Mouse (Mus musculus): Measurements from ENCODE around the gene Stxbp6. TPM values are rescaled to one million over a fixed set of nuclear protein-coding genes. Genes with fewer than 3 reads are reported as not detected.
A peak's percentile ranks its signal among the peaks of the same experiment; 100 is the strongest.

Gene Stxbp6
- polyA plus RNA-seq, 1 experiment from 2014 or later, result 20.4 TPM

- Histone ChIP-seq H3K4me3 (no peak overlapping the region), H3K4me2 (replicated peaks) (no peak overlapping the region), H3K27me3 (no peaks in the 10 kb centered on the region), H3K9ac (no peak overlapping the region), H3K27ac (no peak overlapping the region), H3K4me1 (no peaks in the 10 kb centered on the region), H3K9me3 (no peaks in the 10 kb centered on the region), H3K36me3 (no peaks in the 10 kb centered on the region)
- ATAC-seq (ENCODE audit: low FRiP score, low read depth), result no peak
- 80% methylated on average over 5 of the region's 5 CpGs for WGBS
Measured at GRCm38 (mm10) chr12:44899173-44899870, 175.2 kb downstream of the Stxbp6 start.

GRCm38 (mm10) chr12:44896460-44896859 lies 178.0 kb downstream of the Stxbp6 start:
- Histone ChIP-seq H3K4me2 (replicated peaks) (no peak overlapping the region), H3K27me3 (no peaks in the 10 kb centered on the region), H3K9me3 (no peaks in the 10 kb centered on the region), H3K4me1 (no peaks in the 10 kb centered on the region), H3K36me3 (no peaks in the 10 kb centered on the region), H3K4me3 (no peak overlapping the region), H3K27ac (no peak overlapping the region), H3K9ac (no peak overlapping the region)
- WGBS, result 88% methylated on average over 1 of the region's 1 CpGs
- no peak for ATAC-seq (ENCODE audit: low FRiP score, low read depth)

GRCm38 (mm10) chr12:44889677-44890393 lies 184.7 kb downstream of the Stxbp6 start:
- H3K4me3 ChIP-seq, result no peak overlapping the region
- WGBS, result 78% methylated on average over 6 of the region's 6 CpGs
- no peak overlapping the region for H3K27ac ChIP-seq
- no peaks in the 10 kb centered on the region for H3K4me1 ChIP-seq
- H3K9ac ChIP-seq, result no peak overlapping the region
- H3K27me3 ChIP-seq, result no peaks in the 10 kb centered on the region
- H3K9me3 ChIP-seq, result no peaks in the 10 kb centered on the region
- H3K36me3 ChIP-seq, result no peaks in the 10 kb centered on the region
- no peak for ATAC-seq (ENCODE audit: low FRiP score, low read depth)
- no peak overlapping the region for H3K4me2 ChIP-seq (replicated peaks)

- no peaks in the 10 kb centered on the region for H3K36me3 ChIP-seq
- ATAC-seq (ENCODE audit: low FRiP score, low read depth), result no peak
- H3K27me3 ChIP-seq, result no peaks in the 10 kb centered on the region
- H3K4me2 ChIP-seq (replicated peaks), result no peak overlapping the region
- H3K4me1 ChIP-seq, result no peaks in the 10 kb centered on the region
- no peaks in the 10 kb centered on the region for H3K9me3 ChIP-seq
- H3K4me3 ChIP-seq, result no peak overlapping the region
- H3K9ac ChIP-seq, result no peak overlapping the region
- 74% methylated on average over 3 of the region's 3 CpGs for WGBS
- H3K27ac ChIP-seq, result no peak overlapping the region
Measured at GRCm38 (mm10) chr12:44886826-44887225, 187.7 kb downstream of the Stxbp6 start.

- Histone ChIP-seq H3K4me1 (no peaks in the 10 kb centered on the region), H3K9ac (no peak overlapping the region), H3K36me3 (no peaks in the 10 kb centered on the region), H3K27me3 (no peaks in the 10 kb centered on the region), H3K4me2 (replicated peaks) (no peak overlapping the region), H3K27ac (no peak overlapping the region), H3K9me3 (no peaks in the 10 kb centered on the region), H3K4me3 (no peak overlapping the region)
- WGBS, result 41% methylated on average over 2 of the region's 2 CpGs
- ATAC-seq (ENCODE audit: low FRiP score, low read depth), result no peak
Measured at GRCm38 (mm10) chr12:44872697-44873096, 201.8 kb downstream of the Stxbp6 start.

GRCm38 (mm10) chr12:44865442-44865841 lies 209.1 kb downstream of the Stxbp6 start:
- H3K4me2 ChIP-seq (replicated peaks), result no peak overlapping the region
- no peak for ATAC-seq (ENCODE audit: low FRiP score, low read depth)
- H3K27ac ChIP-seq, result no peak overlapping the region
- 75% methylated on average over 3 of the region's 3 CpGs for WGBS
- H3K4me1 ChIP-seq, result peaks cover 13% of the 10 kb centered on the region
- no peaks in the 10 kb centered on the region for H3K27me3 ChIP-seq
- no peaks in the 10 kb centered on the region for H3K36me3 ChIP-seq
- H3K4me3 ChIP-seq, result no peak overlapping the region
- no peaks in the 10 kb centered on the region for H3K9me3 ChIP-seq
- H3K9ac ChIP-seq, result no peak overlapping the region

GRCm38 (mm10) chr12:44859454-44859853 lies 215.1 kb downstream of the Stxbp6 start:
- H3K9me3 ChIP-seq, result no peaks in the 10 kb centered on the region
- no peaks in the 10 kb centered on the region for H3K27me3 ChIP-seq
- H3K36me3 ChIP-seq, result no peaks in the 10 kb centered on the region
- ATAC-seq (ENCODE audit: low FRiP score, low read depth), result no peak
- no peak overlapping the region for H3K27ac ChIP-seq
- no peak overlapping the region for H3K4me2 ChIP-seq (replicated peaks)
- 68% methylated on average over 5 of the region's 5 CpGs for WGBS
- H3K4me3 ChIP-seq, result no peak overlapping the region
- no peak overlapping the region for H3K9ac ChIP-seq
- peaks cover 6% of the 10 kb centered on the region; the same call in 1 of the 2 replicates for H3K4me1 ChIP-seq

GRCm38 (mm10) chr12:44858110-44858885 lies 216.2 kb downstream of the Stxbp6 start:
- no peak overlapping the region for H3K9ac ChIP-seq
- WGBS, result 42% methylated on average over 4 of the region's 4 CpGs
- no peak overlapping the region for H3K4me2 ChIP-seq (replicated peaks)
- H3K27ac ChIP-seq, result no peak overlapping the region
- H3K4me1 ChIP-seq, result 0 out of 2 replicates have a peak, but pooled peaks cover 3% of the 10 kb centered on the region
- ATAC-seq (ENCODE audit: low FRiP score, low read depth), result peak; percentile 32; the same call in 1 of the 2 replicates
- H3K36me3 ChIP-seq, result no peaks in the 10 kb centered on the region
- H3K27me3 ChIP-seq, result no peaks in the 10 kb centered on the region
- no peak overlapping the region for H3K4me3 ChIP-seq
- no peaks in the 10 kb centered on the region for H3K9me3 ChIP-seq

- no peak overlapping the region for H3K9ac ChIP-seq
- H3K4me2 ChIP-seq (replicated peaks), result no peak overlapping the region
- no peaks in the 10 kb centered on the region for H3K9me3 ChIP-seq
- no peak overlapping the region for H3K4me3 ChIP-seq
- no peak for ATAC-seq (ENCODE audit: low FRiP score, low read depth)
- WGBS, result 78% methylated on average over 1 of the region's 1 CpGs
- H3K27ac ChIP-seq, result no peak overlapping the region
- H3K27me3 ChIP-seq, result no peaks in the 10 kb centered on the region
- H3K36me3 ChIP-seq, result no peaks in the 10 kb centered on the region
- no peaks in the 10 kb centered on the region for H3K4me1 ChIP-seq
Measured at GRCm38 (mm10) chr12:44852024-44852423, 222.5 kb downstream of the Stxbp6 start.

GRCm38 (mm10) chr12:44850516-44850915 lies 224.0 kb downstream of the Stxbp6 start:
- Histone ChIP-seq H3K36me3 (no peaks in the 10 kb centered on the region), H3K4me1 (no peaks in the 10 kb centered on the region), H3K27me3 (no peaks in the 10 kb centered on the region), H3K9ac (no peak overlapping the region), H3K4me2 (replicated peaks) (no peak overlapping the region), H3K9me3 (no peaks in the 10 kb centered on the region), H3K4me3 (no peak overlapping the region), H3K27ac (no peak overlapping the region)
- ATAC-seq (ENCODE audit: low FRiP score, low read depth), result no peak
- WGBS, result 54% methylated on average over 1 of the region's 1 CpGs

- WGBS, result 40% methylated on average over 3 of the region's 3 CpGs
- H3K27me3 ChIP-seq, result no peaks in the 10 kb centered on the region
- H3K4me2 ChIP-seq (replicated peaks), result no peak overlapping the region
- no peak overlapping the region for H3K27ac ChIP-seq
- no peaks in the 10 kb centered on the region for H3K9me3 ChIP-seq
- H3K9ac ChIP-seq, result no peak overlapping the region
- no peaks in the 10 kb centered on the region for H3K36me3 ChIP-seq
- peak; percentile 78 for ATAC-seq (ENCODE audit: low FRiP score, low read depth)
- no peaks in the 10 kb centered on the region for H3K4me1 ChIP-seq
- no peak overlapping the region for H3K4me3 ChIP-seq
Measured at GRCm38 (mm10) chr12:44848483-44849221, 225.9 kb downstream of the Stxbp6 start.

All from limb, embryonic 13.5 days (tissue).